Mouse (Mus musculus) adrenal gland, adult 18-20 months (tissue): ENCODE data around the gene Nxpe4. TPM values are rescaled to one million over a fixed set of nuclear protein-coding genes. Genes with fewer than 3 reads are reported as not detected.
"Not testable (repeated sequence)": the region's sequence is repeated elsewhere in the genome, so short reads cannot be mapped to it uniquely, and the experiment has no call there.

Experiments used
- DNase-seq, 2 experiments: peaks; one replicate each; pipeline ENCODE4 v3.0.0; 2021 to 2022; ENCODE audit warnings: low spot score in 2 of 2
- total RNA-seq, 2 experiments: library from RNA; stranded (reverse); gene quantifications; 1 replicate in 1 of 2; 2 replicates in 1 of 2; pipeline ENCODE4 v1.2.3; 2021

Nxpe4 gene
- total RNA-seq, 2 experiments from 2014 or later: 1.7 to 2.6 TPM

DNA sequence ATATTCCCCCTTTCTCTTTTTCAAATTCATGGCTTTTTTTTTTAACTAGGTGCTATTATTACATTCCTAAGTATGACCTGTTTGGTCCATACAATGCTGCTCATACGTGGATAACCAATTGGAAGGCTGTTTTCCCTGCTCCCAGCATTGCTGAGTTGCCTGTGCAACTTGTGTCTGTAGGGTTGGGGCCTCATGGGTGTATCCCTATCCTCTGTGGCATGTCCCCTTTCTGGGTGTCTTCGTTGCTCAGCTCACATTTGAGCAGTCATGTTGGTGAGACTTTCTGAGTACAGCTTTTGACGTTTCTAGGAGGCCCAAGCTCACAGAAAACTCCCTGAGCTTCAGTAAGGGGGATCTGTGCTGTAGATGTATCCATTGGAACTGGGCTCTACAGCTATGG is 242.9 kb downstream of the Nxpe4 start:
- no peak for DNase-seq

DNA sequence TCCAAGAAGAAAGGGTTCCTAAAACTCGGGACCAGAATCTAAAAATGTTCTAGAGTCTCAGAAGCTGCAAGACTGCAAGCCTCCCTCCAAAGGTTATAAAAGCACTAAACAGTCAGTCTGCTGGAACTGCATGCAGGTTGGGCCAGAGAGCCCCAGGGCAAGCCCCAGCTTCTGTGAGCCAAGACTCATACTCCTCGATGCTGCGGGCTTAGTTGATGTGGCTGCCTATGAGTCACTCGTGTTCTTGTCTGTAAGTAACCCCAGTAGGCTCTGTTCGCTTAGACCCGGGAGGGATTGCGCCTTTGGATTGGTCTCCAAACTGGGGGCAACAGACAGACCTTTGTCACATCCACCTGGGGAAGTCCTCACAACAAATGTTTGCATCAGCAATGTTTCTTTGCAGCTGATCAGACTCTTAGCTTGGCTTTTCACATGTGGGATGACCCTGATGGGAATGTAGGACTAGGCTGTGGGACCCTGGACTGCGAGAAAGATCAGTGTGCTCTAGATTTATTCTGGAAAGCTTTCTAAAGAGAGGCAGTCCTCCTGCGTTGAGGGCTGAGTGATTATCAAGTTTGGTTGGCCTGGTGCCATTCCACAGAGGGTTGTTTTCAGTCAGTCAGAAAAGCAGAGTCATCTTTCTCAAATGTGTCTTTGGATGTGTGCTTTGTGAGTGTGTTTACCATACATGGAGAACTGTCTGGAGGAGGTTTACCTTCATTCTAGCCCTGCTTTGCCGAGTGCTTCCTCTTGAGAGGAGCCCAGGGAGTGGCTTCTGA is 245.9 kb downstream of the Nxpe4 start:
- DNase-seq: no peak

DNA sequence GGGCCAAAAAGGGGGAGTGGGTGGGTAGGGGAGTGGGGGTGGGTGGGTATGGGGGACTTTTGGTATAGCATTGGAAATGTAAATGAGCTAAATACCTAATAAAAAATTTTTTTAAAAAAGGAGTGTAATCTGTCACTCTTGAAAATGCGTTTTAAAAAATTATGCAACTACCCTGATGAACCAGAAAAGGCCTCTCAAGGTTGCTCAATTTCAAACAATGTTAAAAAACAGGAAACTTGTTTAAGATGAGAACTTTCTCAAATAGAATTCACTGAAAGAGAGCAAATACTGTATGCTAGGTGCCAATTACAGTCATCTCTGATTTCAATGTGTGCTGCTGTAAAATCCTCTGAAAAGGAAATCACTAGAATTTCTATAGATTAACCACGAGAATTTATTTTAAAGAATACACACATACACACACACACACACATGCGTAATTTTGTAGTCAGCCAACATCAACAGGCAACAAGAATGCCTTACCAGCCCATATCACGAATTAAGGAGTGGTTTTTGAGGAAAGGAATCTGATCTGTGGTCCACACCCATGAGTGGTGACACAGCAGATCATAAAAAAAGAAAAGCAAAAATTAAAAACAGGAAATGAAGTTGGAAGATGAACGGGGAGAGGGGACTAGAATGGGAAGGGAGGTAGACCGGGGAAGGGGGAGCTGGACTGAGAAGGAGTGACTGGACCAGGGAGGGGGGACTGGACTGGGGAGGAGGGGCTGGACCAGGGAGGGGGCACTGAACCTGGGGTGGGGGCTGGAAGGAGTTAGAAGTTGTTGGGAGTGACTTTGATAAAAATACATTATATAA is 248.6 kb downstream of the Nxpe4 start:
- no peak for DNase-seq

DNA sequence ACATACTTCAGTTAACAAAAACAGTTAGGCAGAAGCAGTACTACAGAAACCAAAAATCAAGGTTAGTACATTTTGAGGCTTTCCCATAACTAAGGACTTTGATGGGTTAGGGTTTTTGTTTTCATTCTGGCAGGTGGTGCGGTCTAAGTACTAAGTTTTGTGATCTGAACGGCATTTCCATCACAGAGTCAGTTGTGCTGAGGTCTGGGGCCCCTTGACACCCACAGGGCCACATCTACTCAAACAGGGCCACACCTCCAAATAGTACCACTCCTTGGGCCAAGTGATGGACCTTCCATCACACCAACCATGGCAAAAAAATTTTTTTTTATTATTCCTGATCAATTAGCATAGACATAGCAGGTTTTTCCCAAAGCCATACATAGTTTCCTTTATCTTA is 251.8 kb downstream of the Nxpe4 start:
- no peak for DNase-seq

DNA sequence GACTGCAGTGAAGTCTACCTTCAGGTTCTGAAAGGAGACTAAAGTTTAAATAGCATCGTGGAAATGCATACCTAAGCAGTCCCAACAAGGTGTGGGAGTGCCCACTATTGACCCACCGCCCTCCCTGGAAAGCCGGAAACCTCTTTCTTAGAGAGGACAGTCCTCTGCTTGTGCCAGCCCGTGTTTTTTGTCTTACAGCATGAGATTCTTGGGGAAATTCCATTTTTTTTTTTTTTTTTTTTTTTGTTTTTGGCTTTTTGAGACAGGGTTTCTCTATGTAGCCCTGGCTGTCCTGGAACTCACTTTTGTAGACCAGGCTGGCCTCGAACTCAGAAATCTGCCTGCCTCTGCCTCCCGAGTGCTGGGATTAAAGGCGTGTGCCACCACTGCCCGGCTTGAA is 255.5 kb downstream of the Nxpe4 start:
- not testable (repeated sequence) for DNase-seq

DNA sequence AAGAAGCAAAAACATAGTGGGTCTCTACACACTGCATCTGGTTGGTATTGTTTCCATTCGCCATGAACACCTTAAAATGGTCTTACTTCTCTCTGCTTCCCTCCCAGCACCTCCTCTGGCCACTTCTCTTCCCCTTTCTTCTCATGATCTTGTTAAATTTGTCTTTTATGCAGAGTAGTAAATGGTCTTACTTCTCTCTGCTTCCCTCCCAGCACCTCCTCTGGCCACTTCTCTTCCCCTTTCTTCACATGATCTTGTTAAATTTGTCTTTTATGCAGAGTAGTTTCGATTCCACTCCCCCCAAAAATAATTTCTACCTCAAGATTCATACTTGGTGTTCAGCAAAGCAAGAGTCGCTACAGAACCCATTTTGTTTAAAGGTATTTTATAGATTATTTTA is 256.2 kb downstream of the Nxpe4 start:
- no peak for DNase-seq

DNA sequence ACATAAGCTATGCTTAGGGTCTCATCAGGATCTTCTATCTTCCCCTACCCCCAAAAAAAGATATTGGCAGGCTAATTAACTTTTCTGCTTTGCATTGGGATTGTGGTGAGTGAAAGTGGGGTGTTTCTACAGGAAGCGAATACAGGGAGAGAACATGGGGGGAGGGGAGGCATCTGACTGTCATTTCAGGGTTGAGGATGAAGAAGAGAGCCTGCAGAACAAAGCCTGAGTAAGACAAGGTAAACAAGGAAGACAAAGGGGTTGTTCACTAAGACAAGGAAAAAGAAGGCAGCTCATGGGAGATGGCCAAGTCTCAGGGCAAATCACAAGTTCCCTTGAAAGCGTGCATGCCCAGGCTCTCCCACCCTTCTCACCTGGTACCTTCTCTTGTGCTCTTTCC is 256.6 kb downstream of the Nxpe4 start:
- no peak for DNase-seq

DNA sequence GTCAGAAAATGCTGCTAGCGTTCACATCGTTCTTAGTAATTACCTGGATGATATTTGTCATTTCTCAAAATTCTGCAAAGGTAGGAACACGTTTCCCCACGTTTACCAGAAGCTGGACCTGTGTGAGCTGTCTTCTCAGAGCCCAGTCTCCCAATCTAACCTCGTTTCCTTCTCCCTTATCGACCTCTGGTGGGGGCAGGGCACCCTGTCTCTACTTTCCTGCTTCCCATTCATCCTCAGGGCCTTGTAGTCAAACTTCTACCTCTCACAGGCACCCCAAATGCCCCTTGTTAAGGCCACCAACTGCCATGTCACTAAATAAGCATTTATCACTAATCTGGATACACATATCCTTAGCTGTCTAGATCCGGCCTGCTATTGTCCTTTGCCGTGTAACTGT is 257.0 kb downstream of the Nxpe4 start:
- no peak for DNase-seq

DNA sequence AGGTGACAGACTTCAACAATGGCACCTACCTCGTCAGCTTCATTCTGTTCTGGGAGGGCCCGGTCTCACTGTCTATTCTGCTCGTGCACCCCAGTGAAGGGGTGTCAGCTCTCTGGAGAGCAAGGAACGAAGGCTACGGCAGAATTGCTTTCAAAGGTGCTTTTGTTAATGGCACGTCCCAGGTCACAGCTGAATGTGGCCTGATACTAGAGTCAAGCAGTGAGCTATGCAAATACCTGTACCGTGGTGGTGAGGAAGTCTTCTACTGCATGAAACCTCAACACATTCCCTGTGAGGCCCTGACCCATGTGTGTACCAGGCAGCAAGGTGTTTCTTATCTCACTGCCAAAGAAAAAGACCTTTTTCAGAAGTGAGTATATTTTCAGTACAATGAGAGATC is 258.6 kb downstream of the Nxpe4 start:
- DNase-seq: no peak

DNA sequence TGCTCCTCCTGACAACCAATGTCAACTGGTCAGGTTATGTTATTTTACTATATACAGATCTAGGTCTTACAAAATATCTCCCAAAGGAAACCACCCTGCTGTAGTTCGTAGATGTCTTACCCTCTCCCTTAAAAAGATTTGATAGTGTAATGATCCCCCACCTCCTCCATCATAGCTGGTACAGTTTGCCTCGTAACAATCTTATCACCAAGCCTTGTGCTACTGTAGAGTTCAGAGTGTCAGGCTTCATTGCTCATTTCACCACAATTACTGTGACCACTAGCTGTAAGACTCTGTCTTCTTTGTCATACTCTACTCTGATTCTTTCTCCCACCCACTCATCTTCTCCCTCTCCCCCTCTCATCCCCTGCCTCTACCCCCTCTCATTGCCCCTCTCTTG is 259.2 kb downstream of the Nxpe4 start:
- no peak for DNase-seq

DNA sequence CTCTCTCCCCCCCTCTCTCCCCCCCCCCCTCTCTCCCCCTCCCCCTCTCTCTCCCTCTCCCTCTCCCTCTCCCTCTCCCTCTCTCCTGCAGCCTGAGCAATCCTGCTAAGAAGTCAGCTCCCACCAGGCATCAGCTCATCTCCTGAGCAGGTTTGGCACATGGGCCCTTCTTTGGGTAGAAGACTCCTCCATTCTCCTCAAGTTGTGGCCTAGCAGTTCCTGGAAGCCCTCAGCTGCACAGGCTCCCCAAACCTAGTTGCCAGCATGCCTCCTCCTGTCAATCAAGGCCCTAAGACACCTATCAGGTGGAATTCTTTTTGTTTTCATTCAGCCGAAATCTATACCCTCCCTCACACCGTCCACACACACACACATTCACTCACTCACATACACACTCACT is 259.7 kb downstream of the Nxpe4 start:
- no peak for DNase-seq

DNA sequence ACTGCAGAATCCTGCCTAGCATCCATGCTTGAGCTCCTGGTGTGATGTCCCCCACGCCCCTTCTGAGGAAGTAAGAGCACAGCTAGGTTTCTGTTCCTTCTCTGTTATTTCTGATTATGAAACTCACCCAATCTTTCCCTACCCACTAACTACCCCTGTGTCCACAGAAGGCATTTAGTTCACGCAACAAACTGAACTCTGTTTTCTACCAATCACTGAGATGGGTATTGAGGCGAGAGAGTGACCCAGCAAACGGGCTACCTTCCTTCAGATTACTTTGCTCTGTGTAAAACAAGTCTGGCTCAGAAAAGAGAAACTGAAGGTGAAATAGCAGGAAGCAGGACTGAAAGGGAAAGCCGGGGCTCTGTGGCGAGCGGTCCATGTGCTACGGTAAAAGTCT is 260.6 kb downstream of the Nxpe4 start:
- DNase-seq: no peak

DNA sequence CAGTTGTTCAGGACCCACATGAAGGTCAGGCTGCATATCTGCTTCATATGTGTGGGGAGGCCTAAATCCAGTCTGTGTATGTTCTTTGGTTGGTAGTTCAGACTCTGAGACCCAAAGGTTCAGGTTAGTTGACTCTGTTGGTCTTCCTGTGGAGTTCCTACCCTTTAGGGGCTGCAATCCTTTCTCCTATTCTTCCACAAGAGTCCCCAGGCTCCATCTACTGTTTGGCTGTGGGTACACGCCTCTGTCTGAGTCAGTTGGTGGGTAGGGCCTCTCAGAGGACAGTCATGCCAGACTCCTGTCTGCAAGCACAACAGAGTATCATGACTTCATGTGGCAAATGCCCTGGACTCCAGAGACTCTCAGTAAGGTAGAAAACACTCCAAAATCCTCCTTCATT is 261.4 kb downstream of the Nxpe4 start:
- peak in 1 of 2 experiments; percentile 12 for DNase-seq

DNA sequence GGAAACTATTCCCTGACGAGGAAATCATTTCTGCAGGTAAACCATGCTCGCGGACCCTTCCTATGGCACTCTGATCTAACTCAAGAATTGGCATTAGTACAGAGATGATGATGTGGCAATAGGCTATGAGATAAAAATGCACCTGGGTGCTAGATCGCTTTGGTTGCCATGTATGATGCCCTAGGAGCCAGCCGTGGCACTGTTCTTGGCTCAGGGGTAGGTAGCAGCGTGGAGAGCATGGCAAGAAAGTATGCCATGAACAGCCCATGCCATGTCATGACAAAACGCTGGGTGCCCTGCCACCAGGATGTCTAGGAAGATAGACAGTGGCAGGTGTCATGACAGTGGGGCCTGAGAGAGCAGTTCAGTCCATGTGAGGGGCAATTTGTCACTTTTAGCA is 265.4 kb downstream of the Nxpe4 start:
- no peak for DNase-seq

DNA sequence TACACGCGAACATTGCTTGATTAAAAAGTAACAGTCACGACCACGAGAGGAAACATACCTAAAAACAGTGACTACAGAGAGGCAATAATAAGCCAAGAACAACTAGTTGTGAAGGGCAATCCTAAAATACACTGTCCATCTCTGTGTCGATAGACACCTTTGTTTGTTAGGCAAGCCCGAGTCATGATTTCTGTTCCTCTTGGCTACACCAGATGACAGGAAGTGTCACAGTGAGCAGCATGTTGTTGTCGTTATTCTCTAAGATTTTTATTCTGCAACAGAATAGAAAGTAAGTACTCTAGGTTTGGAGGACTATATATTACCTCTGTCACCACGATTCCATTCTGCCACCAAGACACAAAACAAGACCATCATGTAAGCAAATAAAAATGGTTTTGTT is 270.6 kb downstream of the Nxpe4 start:
- DNase-seq: no peak

DNA sequence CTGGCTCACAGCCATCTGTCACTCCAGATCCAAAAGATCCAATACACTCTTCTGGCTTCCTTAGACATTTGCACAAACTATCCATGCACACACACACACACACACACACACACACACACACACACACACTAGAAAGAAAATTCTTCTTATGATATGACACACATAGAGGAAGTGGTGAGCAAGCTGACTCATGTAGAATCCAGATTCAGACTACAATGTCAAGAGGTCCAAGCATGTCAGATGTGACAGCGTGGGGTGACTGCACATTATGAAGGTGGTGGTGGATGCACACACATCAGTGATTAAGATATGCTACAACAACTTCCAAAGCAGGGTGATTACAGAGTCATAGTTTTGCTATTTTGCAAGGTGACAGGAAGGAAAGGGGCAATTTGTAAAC is 282.1 kb downstream of the Nxpe4 start:
- no peak for DNase-seq

DNA sequence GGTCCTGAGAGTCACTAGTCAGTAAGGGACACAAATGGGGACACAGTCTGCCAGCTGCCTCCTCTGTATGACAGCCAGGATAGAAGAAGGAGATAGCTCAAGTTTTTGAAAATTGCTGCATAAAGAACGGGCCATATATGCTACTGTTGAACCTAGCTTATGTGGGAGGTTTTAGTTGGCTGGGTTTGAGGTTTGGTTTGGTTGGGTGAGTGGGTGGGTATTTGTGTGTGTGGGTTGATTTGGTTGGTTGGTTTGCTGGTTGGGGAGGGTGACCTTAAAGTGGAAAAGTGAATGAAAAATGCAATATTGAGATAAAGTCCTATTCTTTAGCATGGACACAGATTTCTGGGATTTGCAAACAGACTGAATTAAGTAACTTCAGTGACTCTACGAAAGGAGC is 283.0 kb downstream of the Nxpe4 start:
- no peak for DNase-seq

DNA sequence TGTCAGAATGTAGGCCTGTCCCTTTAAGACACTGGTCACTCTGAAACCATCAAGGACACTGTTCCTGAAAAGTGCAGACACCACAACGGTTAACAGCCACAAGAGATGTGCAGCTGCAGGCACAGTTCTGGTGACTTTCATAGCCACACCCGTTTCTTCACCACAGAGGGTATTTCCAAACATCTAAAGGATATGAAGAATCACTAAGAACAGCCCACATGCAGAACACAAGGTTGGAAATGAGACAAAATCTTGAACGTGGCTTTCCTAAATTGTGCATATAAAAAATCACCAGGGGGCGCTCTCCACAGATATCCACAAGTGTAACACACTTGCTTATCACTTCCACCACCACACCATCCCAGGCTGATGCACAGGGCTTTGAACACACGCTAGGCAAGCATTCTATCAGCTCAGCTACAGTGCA is 286.0 kb downstream of the Nxpe4 start:
- no peak for DNase-seq
